Mouse (Mus musculus): ENCODE data around the gene Gpr137c. TPM values are rescaled to one million over a fixed set of nuclear protein-coding genes. Genes with fewer than 3 reads are reported as not detected.

Gpr137c gene
- total and polyA plus RNA-seq, 3 experiments = 0.07 to 0.55 TPM; not detected in 1

- Histone ChIP-seq H3K4me3 (replicated peaks in 1 of 3; ENCODE audit: low read depth in 2 of 3, low read length in 2 of 3, poor library complexity in 1 of 3) (peak within 1 kb of the TSS; percentile 56 to 77 (median 71)), H3K79me2 (replicated peaks; ENCODE audit: control insufficient read depth, extremely low read depth, insufficient read depth, poor library complexity, severe bottlenecking) (peaks cover 5% of the 10 kb centered on the region), H3K9ac (ENCODE audit: insufficient read depth, low read depth) (peak within 1 kb of the TSS; percentile 74), H3K9me3 (replicated peaks; ENCODE audit: low read length) (no peaks in the 10 kb centered on the region), H3K4me1 (ENCODE audit: control insufficient read depth in 1 of 2, insufficient read depth in 2 of 2) (peaks cover 0 to 24% of the 10 kb centered on the region in 2 experiments; a peak in 2 of 4 replicates), H3K27ac (ENCODE audit: insufficient read depth, low read depth) (no peak within 1 kb of the TSS), H3K36me3 (replicated peaks in 1 of 2; ENCODE audit: control insufficient read depth in 1 of 2, insufficient read depth in 1 of 2, low read length in 1 of 2) (no peaks in the 10 kb centered on the region), H3K27me3 (replicated peaks) (peaks cover 20% of the 10 kb centered on the region), H3K4me2 (ENCODE audit: insufficient read depth, low read depth, poor library complexity, severe bottlenecking) (peak within 1 kb of the TSS; percentile 60)
- no peak for TF ChIP-seq USF1 (IDR thresholded peaks at IDR 0.05; ENCODE audit: low read depth, low read length)
- no peak for TF ChIP-seq E2F4 (IDR thresholded peaks at IDR 0.05; ENCODE audit: insufficient replicate concordance, low read depth, low read length)
- no peak for TF ChIP-seq MAZ (IDR thresholded peaks at IDR 0.05; ENCODE audit: low read depth, low read length)
- TF ChIP-seq MYC (IDR thresholded peaks at IDR 0.05; ENCODE audit: low read depth, low read length) = no peak
- dilution Hi-C loops (cut with MboI; ENCODE audit: extremely low pct_ligation_motif_present, extremely low pct_unique_long_range_greater_than_20kb, low sequenced_read_pairs) (no loop called here), in situ Hi-C loops (cut with MboI; ENCODE audit: low pct_ligation_motif_present, low pct_unique_long_range_greater_than_20kb, low sequenced_read_pairs) (no loop called here)
- no peak for DNase-seq (ENCODE audit: extremely low read depth)
Measured at GRCm38 (mm10) chr14:45220090-45220956, 806 bp downstream of the Gpr137c start, which contains the start of gene Txndc16. TSS of gene Txndc16 (minus strand) at chr14:45220328.

GRCm38 (mm10) chr14:45220957-45221630, 1.6 kb downstream of the Gpr137c start:
- dilution Hi-C loops (cut with MboI; ENCODE audit: extremely low pct_ligation_motif_present, extremely low pct_unique_long_range_greater_than_20kb, low sequenced_read_pairs) = no loop called here
- TF ChIP-seq POLR2AphosphoS2 (IDR thresholded peaks at IDR 0.05; ENCODE audit: low read depth, low read length) (no peak), MAZ (IDR thresholded peaks at IDR 0.05; ENCODE audit: low read depth, low read length) (no peak), ETS1 (conservative IDR thresholded peaks at IDR 0.05; ENCODE audit: low read depth, low read length) (no peak), USF2 (conservative IDR thresholded peaks at IDR 0.05; ENCODE audit: low read depth, low read length) (no peak), KAT2A (IDR thresholded peaks at IDR 0.05; ENCODE audit: insufficient replicate concordance, low read length) (no peak), MXI1 (IDR thresholded peaks at IDR 0.05; ENCODE audit: low read depth, low read length) (no peak), NRF1 (IDR thresholded peaks at IDR 0.05; ENCODE audit: low read depth, low read length) (no peak), ZMIZ1 (IDR thresholded peaks at IDR 0.05; ENCODE audit: low read depth, low read length) (no peak), BHLHE40 (IDR thresholded peaks at IDR 0.05; ENCODE audit: low read depth, low read length) (no peak), CTCF (conservative IDR thresholded peaks at IDR 0.05 in 1 of 2, IDR thresholded peaks at IDR 0.05 in 1 of 2; ENCODE audit: low read depth in 2 of 2, low read length in 2 of 2) (no peak), SMC3 (IDR thresholded peaks at IDR 0.05; ENCODE audit: low read depth, low read length) (no peak), MYC (IDR thresholded peaks at IDR 0.05; ENCODE audit: low read depth, low read length) (no peak), NELFE (IDR thresholded peaks at IDR 0.05; ENCODE audit: low read depth, low read length) (no peak), JUND (conservative IDR thresholded peaks at IDR 0.05; ENCODE audit: low read depth, low read length) (no peak), ELF1 (IDR thresholded peaks at IDR 0.05; ENCODE audit: low read depth, low read length) (no peak), GABPA (IDR thresholded peaks at IDR 0.05; ENCODE audit: insufficient replicate concordance, low read depth, low read length) (no peak), ZNF384 (IDR thresholded peaks at IDR 0.05; ENCODE audit: low read depth, low read length) (no peak)
- no peak for DNase-seq (ENCODE audit: extremely low read depth)
- Histone ChIP-seq H3K4me2 (ENCODE audit: insufficient read depth, low read depth, poor library complexity, severe bottlenecking) (peak overlapping the region; percentile 60), H3K4me3 (replicated peaks in 1 of 3; ENCODE audit: low read depth in 2 of 3, low read length in 2 of 3, poor library complexity in 1 of 3) (peak overlapping the region in 2 of 3 experiments; percentile 37 to 77), H3K79me2 (replicated peaks; ENCODE audit: control insufficient read depth, extremely low read depth, insufficient read depth, poor library complexity, severe bottlenecking) (peaks cover 5% of the 10 kb centered on the region), H3K4me1 (ENCODE audit: control insufficient read depth in 1 of 2, insufficient read depth in 2 of 2) (peaks cover 0 to 24% of the 10 kb centered on the region in 2 experiments; a peak in 2 of 4 replicates), H3K36me3 (replicated peaks in 1 of 2; ENCODE audit: control insufficient read depth in 1 of 2, insufficient read depth in 1 of 2, low read length in 1 of 2) (no peaks in the 10 kb centered on the region), H3K9ac (ENCODE audit: insufficient read depth, low read depth) (no peak overlapping the region; the same call in 1 of the 2 replicates), H3K27me3 (replicated peaks) (peaks cover 20% of the 10 kb centered on the region), H3K27ac (ENCODE audit: insufficient read depth, low read depth) (no peak overlapping the region), H3K9me3 (replicated peaks; ENCODE audit: low read length) (no peaks in the 10 kb centered on the region)
- in situ Hi-C loops (cut with MboI; ENCODE audit: low pct_ligation_motif_present, low pct_unique_long_range_greater_than_20kb, low sequenced_read_pairs) = no loop called here
